Mouse (Mus musculus) hindbrain, embryonic 13.5 days (tissue): Measurements from ENCODE around the gene Bcap29. TPM values are rescaled to one million over a fixed set of nuclear protein-coding genes. Genes with fewer than 3 reads are reported as not detected.
A peak's percentile ranks its signal among the peaks of the same experiment; 100 is the strongest.
"Not testable (repeated sequence)": the region's sequence is repeated elsewhere in the genome, so short reads cannot be mapped to it uniquely, and the experiment has no call there.

ENCODE experiments used
- ATAC-seq: fragments of 200-750 bp; cut with Nextera tagmentation; 2 replicates; pipeline ENCODE4 v1.8.0; 2017; ENCODE audit warnings: moderate TSS enrichment; ENCODE audit not compliant: low FRiP score
- H3K27ac ChIP-seq: fragments of 300-500 bp; sonication (generic); 2 replicates; pipeline ENCODE4 v1.5.1; 2015; ENCODE audit warnings: inconsistent platforms, mild to moderate bottlenecking, moderate library complexity
- H3K27me3 ChIP-seq: fragments of 300-500 bp; sonication (generic); 2 replicates; pipeline ENCODE4 v1.6.1; 2015; ENCODE audit warnings: mild to moderate bottlenecking, inconsistent platforms
- H3K36me3 ChIP-seq: fragments of 300-500 bp; sonication (generic); 2 replicates; pipeline ENCODE4 v1.6.1; 2015; ENCODE audit warnings: mild to moderate bottlenecking, inconsistent platforms
- H3K4me1 ChIP-seq: fragments of 300-500 bp; sonication (generic); replicated peaks from 2 replicates; pipeline ENCODE4 v1.6.1; 2015; ENCODE audit warnings: inconsistent platforms
- H3K4me2 ChIP-seq: fragments of 300-500 bp; sonication (generic); 2 replicates; pipeline ENCODE4 v1.6.1; 2015; ENCODE audit warnings: inconsistent platforms, mild to moderate bottlenecking, moderate library complexity
- H3K4me3 ChIP-seq: fragments of 300-500 bp; sonication (generic); 2 replicates; pipeline ENCODE4 v1.5.1; 2015; ENCODE audit warnings: mild to moderate bottlenecking, inconsistent platforms
- H3K9ac ChIP-seq: fragments of 300-500 bp; sonication (generic); 2 replicates; pipeline ENCODE4 v1.6.1; 2015; ENCODE audit warnings: mild to moderate bottlenecking, inconsistent platforms
- H3K9me3 ChIP-seq: fragments of 300-500 bp; sonication (generic); 2 replicates; pipeline ENCODE4 v1.6.1; 2016; ENCODE audit warnings: inconsistent platforms
- WGBS: fragments of 180-500 bp; shearing (Covaris S2); methylation state at CpG from one replicate; pipeline ENCODE4 v1.1.7; 2015; 5-methylcytosine and 5-hydroxymethylcytosine counted together
- polyA plus RNA-seq: library from polyadenylated mRNA; unstranded; fragments of >200 nt; fragmentation: Nextera tagmentation; extraction: Ambion mirVana; gene quantifications from 2 replicates; pipeline ENCODE4 v1.2.1, GENCODE M21; 2015

The Bcap29 gene
- polyA plus RNA-seq, 1 experiment from 2014 or later, result 31.4 TPM

GRCm38 (mm10) chr12:31569784-31570183 is 64.7 kb downstream of the Bcap29 start:
- no peak for ATAC-seq
- H3K36me3 ChIP-seq, result no peaks in the 10 kb centered on the region

GRCm38 (mm10) chr12:31568661-31569060 is 65.8 kb downstream of the Bcap29 start:
- Histone ChIP-seq H3K4me3 (no peak overlapping the region), H3K4me2 (no peak overlapping the region), H3K27me3 (no peaks in the 10 kb centered on the region), H3K27ac (no peak overlapping the region), H3K4me1 (no peaks in the 10 kb centered on the region), H3K9me3 (no peaks in the 10 kb centered on the region), H3K36me3 (no peaks in the 10 kb centered on the region), H3K9ac (no peak overlapping the region)
- ATAC-seq, result no peak

More at GRCm38 (mm10) chr12:31569784-31570183, 64.7 kb downstream of the Bcap29 start:
- no peaks in the 10 kb centered on the region for H3K27me3 ChIP-seq
- no peak overlapping the region for H3K9ac ChIP-seq
- no peak overlapping the region for H3K4me2 ChIP-seq
- H3K4me1 ChIP-seq, result no peaks in the 10 kb centered on the region
- no peak overlapping the region for H3K27ac ChIP-seq
- no peak overlapping the region for H3K4me3 ChIP-seq
- H3K9me3 ChIP-seq, result no peaks in the 10 kb centered on the region
- WGBS, result 65% methylated on average over 2 of the region's 2 CpGs

GRCm38 (mm10) chr12:31567535-31567934 is 66.9 kb downstream of the Bcap29 start:
- WGBS, result 31% methylated on average over 10 of the region's 10 CpGs

GRCm38 (mm10) chr12:31560712-31561111 is 73.7 kb downstream of the Bcap29 start:
- WGBS, result 75% methylated on average over 5 of the region's 5 CpGs
- no peak for ATAC-seq
- Histone ChIP-seq H3K27ac (no peak overlapping the region), H3K36me3 (no peaks in the 10 kb centered on the region), H3K9me3 (no peaks in the 10 kb centered on the region), H3K27me3 (peaks cover 65% of the 10 kb centered on the region), H3K4me3 (no peak overlapping the region), H3K4me1 (peaks cover 14% of the 10 kb centered on the region), H3K4me2 (no peak overlapping the region), H3K9ac (no peak overlapping the region)

More at GRCm38 (mm10) chr12:31567535-31567934, 66.9 kb downstream of the Bcap29 start:
- H3K27me3 ChIP-seq, ATAC-seq, H3K27ac ChIP-seq, H3K4me1 ChIP-seq, H3K36me3 ChIP-seq, H3K9ac ChIP-seq, H3K9me3 ChIP-seq: not testable (repeated sequence)
- H3K4me2 ChIP-seq, result peak overlapping the region; percentile 42
- peak overlapping the region; percentile 6 for H3K4me3 ChIP-seq

- Histone ChIP-seq H3K36me3 (no peaks in the 10 kb centered on the region), H3K27ac (no peak overlapping the region), H3K9ac (no peak overlapping the region), H3K27me3 (peaks cover 70% of the 10 kb centered on the region), H3K4me3 (peak overlapping the region; percentile 62), H3K4me1 (peaks cover 14% of the 10 kb centered on the region), H3K4me2 (peak overlapping the region; percentile 100), H3K9me3 (no peaks in the 10 kb centered on the region)
- WGBS, result 15% methylated on average over 5 of the region's 5 CpGs
- ATAC-seq, result no peak
Observed at GRCm38 (mm10) chr12:31560002-31560401, 74.5 kb downstream of the Bcap29 start.

GRCm38 (mm10) chr12:31554371-31554770 is 80.1 kb downstream of the Bcap29 start:
- H3K4me3 ChIP-seq, result no peak overlapping the region
- 97% methylated on average over 1 of the region's 1 CpGs for WGBS

GRCm38 (mm10) chr12:31551252-31551651 is 83.2 kb downstream of the Bcap29 start:
- ATAC-seq, result no peak
- peaks cover 20% of the 10 kb centered on the region for H3K27me3 ChIP-seq
- no peak overlapping the region for H3K4me3 ChIP-seq
- no peaks in the 10 kb centered on the region for H3K9me3 ChIP-seq
- no peak overlapping the region for H3K4me2 ChIP-seq
- H3K4me1 ChIP-seq, result no peaks in the 10 kb centered on the region
- H3K27ac ChIP-seq, result no peak overlapping the region
- 89% methylated on average over 1 of the region's 1 CpGs for WGBS
- H3K36me3 ChIP-seq, result no peaks in the 10 kb centered on the region
- no peak overlapping the region for H3K9ac ChIP-seq

More at GRCm38 (mm10) chr12:31554371-31554770, 80.1 kb downstream of the Bcap29 start:
- Histone ChIP-seq H3K4me2 (no peak overlapping the region), H3K36me3 (no peaks in the 10 kb centered on the region), H3K27me3 (peaks cover 47% of the 10 kb centered on the region), H3K27ac (no peak overlapping the region), H3K9me3 (no peaks in the 10 kb centered on the region), H3K9ac (no peak overlapping the region), H3K4me1 (peaks cover 8% of the 10 kb centered on the region)
- no peak for ATAC-seq

- Histone ChIP-seq H3K4me2 (no peak overlapping the region), H3K27ac (no peak overlapping the region), H3K36me3 (no peaks in the 10 kb centered on the region), H3K27me3 (no peaks in the 10 kb centered on the region), H3K9me3 (no peaks in the 10 kb centered on the region), H3K9ac (no peak overlapping the region), H3K4me3 (no peak overlapping the region), H3K4me1 (no peaks in the 10 kb centered on the region)
- ATAC-seq, result no peak
- WGBS, result 82% methylated on average over 1 of the region's 1 CpGs
Observed at GRCm38 (mm10) chr12:31546061-31546460, 88.4 kb downstream of the Bcap29 start.

GRCm38 (mm10) chr12:31545219-31545618 is 89.2 kb downstream of the Bcap29 start:
- Histone ChIP-seq H3K4me1 (no peaks in the 10 kb centered on the region), H3K36me3 (no peaks in the 10 kb centered on the region), H3K9me3 (no peaks in the 10 kb centered on the region), H3K4me2 (no peak overlapping the region), H3K4me3 (no peak overlapping the region), H3K9ac (no peak overlapping the region), H3K27ac (no peak overlapping the region), H3K27me3 (no peaks in the 10 kb centered on the region)
- ATAC-seq, result no peak
- WGBS, result 72% methylated on average over 2 of the region's 2 CpGs

GRCm38 (mm10) chr12:31541541-31541940 is 92.9 kb downstream of the Bcap29 start:
- no peak overlapping the region for H3K9ac ChIP-seq
- no peaks in the 10 kb centered on the region for H3K27me3 ChIP-seq
- H3K9me3 ChIP-seq, result no peaks in the 10 kb centered on the region
- H3K4me2 ChIP-seq, result no peak overlapping the region
- no peak overlapping the region for H3K27ac ChIP-seq
- no peak for ATAC-seq
- 87% methylated on average over 5 of the region's 5 CpGs for WGBS
- H3K36me3 ChIP-seq, result no peaks in the 10 kb centered on the region
- no peak overlapping the region for H3K4me3 ChIP-seq
- H3K4me1 ChIP-seq, result no peaks in the 10 kb centered on the region

Other genes starting within 250 kb of the Bcap29 start
- gene Slc26a3, start 243.8 kb downstream of the Bcap29 start, polyA plus RNA-seq, result not detected in 2 replicates
- gene Cbll1, start 135.0 kb downstream of the Bcap29 start, polyA plus RNA-seq, result 18.3 and 18.9 TPM in 2 replicates
- gene Slc26a4, start 74.7 kb downstream of the Bcap29 start, polyA plus RNA-seq, result 0.08 and 0.10 TPM in 2 replicates
- 6.6 and 6.9 TPM in 2 replicates for gene Dus4l, start 20.2 kb upstream of the Bcap29 start, polyA plus RNA-seq
- 32.2 and 34.7 TPM in 2 replicates for gene Cog5, start 20.2 kb upstream of the Bcap29 start, polyA plus RNA-seq
- gene Gpr22, start 79.3 kb upstream of the Bcap29 start, polyA plus RNA-seq, result 16.7 and 17.0 TPM in 2 replicates